Mouse (Mus musculus): ENCODE measurements around the gene Trim24.

The Trim24 gene

DNA sequence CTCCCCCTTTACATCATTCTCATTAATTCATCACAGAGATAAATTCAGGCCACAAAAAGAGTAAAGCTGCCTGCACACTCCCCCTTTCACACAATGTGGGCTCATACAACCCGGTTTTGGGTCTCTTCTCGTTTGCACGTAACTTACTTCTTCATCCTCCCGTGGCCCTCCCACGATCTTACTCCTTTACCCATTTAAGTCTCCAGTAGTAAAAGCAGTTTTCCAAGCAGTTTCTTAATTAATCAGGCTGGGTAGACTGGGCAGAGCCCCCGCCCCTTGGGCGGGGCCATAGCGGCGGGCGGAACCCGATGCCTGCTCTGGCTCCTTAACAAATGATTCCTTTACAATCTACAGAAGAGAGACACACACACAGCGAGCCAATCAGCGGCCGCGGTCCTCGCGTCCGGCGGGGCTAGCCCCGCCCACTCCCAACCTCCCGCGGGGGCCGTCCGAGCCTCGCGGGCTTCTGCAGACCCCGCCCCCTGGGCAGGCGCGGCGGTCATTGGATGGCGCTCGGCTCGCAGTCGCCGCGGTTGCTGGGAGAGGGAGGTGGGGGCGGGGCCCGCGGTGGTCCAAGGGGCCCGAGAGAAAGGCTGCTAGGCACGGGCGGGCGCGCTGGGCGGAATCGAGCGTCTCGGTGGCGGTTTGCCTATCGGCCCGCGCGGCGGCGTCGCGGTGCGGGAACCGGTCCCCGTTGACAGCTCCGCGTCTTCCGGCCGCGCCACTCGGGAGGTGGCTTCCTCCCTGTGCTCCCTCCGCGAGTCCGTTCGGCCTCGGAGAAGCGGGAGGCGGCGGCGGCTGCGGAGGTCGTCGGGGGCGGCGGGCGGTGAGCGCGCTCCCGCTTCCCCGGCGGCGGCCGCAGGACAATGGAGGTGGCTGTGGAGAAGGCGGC lies at the start of gene Trim24:
TSS of gene Trim24 (plus strand) at position 567 of the 892 bp plus-strand sequence.
- WGBS: under 1% methylated on average over 87 of the region's 89 CpGs

DNA sequence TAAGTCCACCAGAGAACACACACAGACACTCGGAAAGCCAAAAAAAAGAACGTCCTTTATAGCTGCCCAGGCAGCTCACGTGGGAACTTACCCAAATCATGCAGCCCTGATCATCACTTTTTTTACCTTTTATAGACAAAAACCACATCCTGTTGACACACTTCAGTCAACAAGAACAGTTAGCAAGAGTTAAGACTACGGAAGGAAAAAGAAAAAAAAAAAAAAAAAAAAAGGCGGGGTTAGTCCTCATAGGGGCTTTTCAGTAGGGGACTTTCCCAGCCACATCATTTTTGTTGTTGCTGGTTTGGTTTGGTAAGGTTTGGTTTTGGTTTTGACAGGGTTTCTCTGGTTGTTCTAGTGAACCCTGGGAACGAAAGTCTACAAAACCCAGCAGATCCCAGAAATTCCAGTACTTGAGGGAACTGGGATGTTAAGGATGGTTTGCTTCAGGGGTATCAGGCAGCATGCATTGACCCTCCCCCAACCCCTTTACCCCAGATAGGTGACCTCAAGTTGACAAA lies 49.0 kb upstream of the Trim24 start:
- 87% methylated on average over 6 of the region's 6 CpGs for WGBS

DNA sequence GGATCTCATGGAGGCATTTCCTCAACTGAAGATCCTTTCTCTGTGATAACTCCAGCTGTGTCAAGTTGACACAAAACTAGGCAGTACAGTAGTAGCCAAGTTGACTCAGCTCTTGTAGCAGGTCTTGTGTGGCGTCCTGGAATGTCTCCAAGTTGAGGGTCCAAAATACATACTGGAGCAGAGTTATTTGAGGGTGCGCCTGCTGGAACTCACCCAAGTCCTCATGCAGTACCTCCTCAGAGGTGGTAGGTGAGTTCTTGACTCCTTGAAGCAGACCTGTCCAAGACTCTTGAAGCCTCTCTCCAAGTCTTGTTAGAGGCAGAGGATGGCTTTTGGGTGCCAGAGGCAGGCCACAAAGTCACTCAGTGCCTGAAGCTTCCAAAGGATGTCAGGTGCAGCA lies 48.2 kb upstream of the Trim24 start:
- 96% methylated on average over 2 of the region's 2 CpGs for WGBS

DNA sequence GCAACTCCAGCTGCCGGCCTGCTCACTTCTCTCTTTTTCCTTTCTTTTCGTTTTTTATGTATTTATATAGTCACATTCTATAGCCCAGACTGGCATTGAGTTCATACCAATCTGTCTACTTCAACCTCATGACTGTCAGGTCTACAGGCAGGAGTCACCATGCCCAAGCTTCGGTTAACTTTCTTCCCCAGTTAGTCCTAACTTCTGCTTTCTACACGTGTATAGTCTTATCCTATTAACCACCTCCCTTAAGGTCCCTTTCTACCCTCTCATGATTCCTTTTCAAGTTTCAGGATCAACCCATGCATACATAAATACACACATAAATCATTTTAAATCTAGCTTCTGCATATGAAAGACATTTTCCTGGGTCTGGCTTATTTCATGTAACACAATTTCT lies 46.9 kb upstream of the Trim24 start:
- 77% methylated on average over 4 of the region's 4 CpGs for WGBS

DNA sequence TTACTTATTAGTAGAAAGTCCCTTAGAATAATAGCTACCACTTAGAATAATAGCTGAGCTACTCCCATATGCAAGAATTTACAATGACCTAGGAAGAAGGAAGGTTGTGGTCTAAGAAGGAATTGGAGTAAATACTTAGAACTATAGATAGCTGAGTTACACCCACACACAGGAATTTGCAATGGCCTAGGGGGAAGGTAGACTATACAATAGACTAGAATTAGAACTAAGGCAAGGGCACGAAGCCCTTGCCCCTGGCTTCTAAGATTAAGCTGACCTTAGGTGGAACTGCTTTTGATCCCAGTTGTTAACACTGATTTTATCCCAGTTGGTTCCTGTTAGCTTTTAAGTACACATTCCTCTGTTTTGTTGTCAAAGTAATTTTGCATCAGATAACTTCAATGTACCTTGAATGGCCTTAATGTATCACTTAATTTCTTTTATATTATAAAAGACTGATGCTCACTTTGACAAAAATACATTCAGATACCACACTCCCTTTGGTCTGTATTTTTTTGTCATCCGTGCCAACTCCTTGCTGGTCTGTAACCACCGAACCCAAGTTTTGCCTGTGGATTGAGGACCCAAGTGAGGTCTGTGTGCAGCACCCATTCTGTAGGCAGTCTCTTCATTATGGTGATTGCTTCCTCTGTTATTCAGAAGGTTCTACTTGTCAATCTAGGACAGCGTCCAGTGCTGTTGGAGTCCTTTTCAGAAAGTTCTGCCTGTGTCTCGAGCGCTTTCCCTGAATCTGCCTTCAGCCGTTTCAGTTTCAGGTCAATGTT lies 45.1 kb upstream of the Trim24 start:
- WGBS: 92% methylated on average over 7 of the region's 7 CpGs

DNA sequence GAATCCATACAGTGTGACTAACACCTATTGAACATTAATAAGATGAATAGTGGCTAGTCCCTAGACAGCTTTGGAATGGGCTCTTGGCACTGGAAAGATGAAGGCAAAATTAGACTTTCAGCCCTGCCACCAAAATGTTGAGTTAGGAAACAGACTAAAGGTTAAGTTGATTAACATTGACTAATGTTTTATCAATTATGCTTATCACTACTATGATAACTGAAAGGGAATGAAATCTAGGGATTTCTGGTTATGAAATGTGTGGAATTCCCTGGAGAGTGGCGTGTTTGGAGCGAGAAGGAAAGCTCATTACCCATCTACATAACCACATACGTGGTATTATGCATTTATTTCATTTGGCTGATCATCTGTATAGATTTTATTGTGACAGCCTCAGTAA lies 41.7 kb upstream of the Trim24 start:
- WGBS: 94% methylated on average over 3 of the region's 3 CpGs

DNA sequence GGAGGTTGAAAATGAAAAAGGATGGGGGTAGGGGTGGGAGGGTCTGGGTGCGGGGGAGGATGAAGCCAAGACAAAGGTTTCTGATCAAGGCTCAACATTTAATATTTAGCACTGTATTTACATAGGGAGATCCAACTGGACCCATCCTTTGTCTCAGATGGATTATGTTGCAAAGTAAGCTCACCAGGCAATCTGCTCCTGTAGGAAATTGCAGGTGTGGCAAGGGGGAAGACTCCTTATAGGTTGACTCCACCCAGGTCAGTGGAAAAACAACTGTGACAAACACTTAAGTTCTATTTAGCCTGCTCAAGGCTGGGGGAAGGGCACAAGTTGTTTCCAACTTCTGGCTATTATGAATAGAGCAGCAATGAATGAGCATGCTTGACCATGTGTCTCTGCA lies 36.9 kb upstream of the Trim24 start:
- WGBS: 91% methylated on average over 1 of the region's 1 CpGs

DNA sequence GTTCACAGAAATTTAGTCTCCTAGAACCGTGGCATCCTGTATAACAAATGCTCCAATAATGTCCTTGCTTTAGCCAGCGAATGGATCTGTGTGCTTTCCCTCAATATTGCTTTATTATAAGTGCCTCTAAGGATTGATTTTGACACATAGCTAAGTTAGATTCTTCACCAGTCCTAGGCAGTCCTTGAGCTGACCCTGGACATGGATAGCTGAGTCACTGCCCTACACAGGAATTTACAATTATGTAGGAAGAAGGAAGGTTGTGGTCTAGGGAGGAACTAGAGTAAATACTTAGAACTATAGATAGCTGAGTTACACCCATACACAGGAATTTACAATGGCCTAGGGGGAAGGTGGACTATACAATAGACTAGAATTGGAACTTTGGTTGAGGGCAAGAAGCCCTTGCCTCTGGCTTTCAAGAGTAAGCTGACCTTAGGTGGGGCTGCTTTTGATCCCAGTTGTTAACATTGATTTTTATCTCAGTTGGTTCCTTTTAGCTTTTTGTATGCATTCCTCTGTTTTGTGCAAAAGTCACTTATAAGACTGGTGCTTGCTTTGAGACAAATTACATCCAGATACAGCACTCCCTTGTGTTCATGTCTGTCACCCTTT lies 33.6 kb upstream of the Trim24 start:
- WGBS: 92% methylated on average over 2 of the region's 2 CpGs

DNA sequence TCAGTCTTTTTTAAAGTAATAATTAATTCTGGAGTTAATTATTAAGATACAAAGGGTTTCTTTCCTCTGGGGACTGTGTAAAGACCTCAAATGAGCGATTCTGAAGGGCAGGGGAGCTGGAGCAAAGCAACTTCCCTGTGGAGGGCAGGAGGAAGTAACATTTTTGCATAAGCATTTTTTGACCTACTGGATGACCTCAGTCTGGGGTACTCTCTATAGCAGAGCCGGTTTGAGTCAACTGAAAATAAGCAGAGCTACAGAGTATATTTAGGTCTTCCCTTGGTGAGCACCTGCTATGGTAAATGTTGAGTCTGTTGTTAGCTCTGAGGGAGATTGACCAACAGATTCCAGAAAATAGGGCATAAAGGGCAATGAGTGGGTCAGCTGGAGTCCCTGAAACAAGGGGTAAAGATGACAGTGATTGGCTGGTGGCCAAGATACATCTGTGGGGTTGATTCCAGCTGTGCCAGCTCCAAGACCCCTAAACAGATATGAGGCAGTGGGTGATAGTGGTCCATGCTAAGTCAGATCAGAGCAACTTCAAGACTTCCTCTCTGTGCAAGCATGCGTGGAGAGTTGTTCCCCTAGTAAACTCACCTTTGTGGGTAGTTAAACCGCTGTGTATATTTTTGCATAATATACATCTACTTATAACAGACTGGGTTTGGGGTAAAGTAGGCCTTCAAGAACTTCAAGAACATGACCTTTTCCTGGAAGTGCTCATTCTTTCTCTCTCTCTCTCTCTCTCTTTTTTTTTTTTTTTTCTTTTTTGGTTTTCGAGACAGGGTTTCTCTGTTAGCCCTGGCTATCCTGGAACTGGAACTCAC lies 27.6 kb upstream of the Trim24 start:
- WGBS: 83% methylated on average over 5 of the region's 5 CpGs

DNA sequence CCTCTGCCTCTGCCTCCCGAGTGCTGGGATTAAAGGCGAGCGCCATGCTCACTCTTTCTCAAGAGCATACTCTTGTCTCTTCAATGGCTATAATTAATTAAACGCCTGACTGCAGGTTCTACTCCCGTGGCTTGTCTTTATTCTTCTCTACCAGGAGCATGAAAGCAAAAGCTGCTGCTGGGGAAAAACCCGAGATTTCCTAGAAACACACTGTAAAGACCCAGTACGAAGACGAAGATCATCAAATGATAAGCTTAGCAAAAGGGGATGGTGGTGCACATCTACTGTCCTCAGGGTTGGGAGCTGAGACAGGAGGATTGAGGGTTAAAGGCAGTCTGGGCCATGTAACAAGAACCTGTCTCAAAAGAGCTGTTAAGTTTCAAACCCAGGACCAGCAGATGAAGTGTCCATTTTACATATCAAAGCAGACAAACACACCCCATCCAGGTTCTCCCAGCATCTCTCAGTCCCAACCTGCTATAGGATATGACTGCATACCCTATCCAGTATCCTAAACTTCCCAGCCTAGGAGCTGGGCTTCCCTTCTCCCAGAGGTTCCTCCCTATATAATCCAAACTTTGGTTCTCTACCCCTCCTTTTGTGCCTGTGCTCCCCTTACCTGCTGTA lies 26.9 kb upstream of the Trim24 start:
- 95% methylated on average over 8 of the region's 8 CpGs for WGBS

DNA sequence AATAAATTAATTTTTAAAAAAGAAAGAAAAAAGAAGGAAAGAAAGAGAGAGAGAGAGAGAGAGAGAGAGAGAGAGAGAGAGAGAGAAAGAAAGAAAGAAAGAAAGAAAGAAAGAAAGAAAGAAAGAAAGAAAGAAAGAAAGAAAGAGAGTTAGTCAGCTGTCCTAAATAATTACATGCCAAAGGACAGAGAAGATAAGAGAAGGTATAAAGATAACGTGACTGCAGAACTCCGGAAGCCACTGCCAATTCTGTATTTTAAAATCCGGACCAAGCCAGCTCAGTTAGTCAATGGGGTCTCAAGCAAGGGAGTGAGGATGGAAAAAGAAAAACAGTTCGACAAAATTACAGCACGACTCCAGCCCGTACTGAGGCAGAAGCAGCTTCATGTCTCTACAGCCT lies 25.7 kb upstream of the Trim24 start:
- 92% methylated on average over 6 of the region's 6 CpGs for WGBS

DNA sequence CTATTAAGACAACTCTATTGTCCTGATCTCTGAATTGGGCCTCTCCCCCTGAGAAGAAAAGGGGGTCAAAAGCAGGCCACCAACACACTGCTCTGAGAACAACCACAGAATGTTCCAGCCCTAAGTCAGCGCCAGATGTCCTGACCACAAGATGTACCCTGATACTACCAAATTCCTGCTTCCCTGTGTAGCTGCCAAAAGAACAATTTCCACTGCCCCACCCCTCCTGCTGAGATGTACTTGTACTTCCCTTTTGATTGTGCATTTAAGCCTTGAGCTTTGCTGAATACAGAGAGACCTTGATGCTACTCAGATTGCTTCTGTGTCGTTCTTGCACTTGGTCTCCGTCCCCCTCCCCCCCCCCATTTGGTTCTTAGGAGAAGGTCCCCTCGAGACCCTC lies 23.1 kb upstream of the Trim24 start:
- 84% methylated on average over 4 of the region's 4 CpGs for WGBS

DNA sequence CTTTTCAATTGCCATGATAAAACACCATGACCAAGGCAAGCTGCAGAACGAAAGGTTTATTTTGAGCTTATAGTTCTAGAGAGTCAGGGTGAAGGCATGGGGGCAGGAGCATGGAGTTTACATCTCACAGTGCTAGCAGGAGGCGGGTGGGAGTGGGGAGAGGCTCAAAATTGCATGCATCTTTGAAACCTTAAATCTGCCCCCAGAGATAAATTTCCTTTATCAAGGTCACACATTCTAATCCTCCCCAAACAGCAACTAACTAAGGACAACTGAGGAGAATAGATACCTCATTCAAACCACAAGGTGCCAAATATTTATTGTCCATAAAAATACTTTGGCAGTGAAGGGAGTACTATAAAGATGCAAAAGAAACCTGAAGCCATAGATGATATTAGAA lies 19.3 kb upstream of the Trim24 start:
- WGBS: 95% methylated on average over 2 of the region's 2 CpGs

DNA sequence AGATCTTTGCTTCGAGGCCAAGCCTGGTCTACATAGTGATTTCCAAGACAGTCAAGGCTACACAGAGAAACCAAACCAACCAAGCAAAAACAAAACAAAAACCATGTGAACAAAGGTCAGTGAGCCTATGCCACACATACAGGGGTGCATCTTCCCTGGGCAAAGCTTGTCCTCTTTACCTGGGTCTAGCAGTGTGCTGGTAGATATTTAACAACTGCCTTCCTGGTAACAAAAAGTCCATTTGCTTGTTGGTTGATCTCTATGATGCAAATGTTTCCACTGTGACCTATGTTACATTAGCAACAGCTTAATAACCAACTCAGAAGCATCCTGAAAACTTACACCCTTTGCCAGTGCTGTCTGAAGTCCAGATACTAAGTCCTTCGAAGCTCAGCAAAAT lies 17.3 kb upstream of the Trim24 start:
- 93% methylated on average over 2 of the region's 2 CpGs for WGBS

DNA sequence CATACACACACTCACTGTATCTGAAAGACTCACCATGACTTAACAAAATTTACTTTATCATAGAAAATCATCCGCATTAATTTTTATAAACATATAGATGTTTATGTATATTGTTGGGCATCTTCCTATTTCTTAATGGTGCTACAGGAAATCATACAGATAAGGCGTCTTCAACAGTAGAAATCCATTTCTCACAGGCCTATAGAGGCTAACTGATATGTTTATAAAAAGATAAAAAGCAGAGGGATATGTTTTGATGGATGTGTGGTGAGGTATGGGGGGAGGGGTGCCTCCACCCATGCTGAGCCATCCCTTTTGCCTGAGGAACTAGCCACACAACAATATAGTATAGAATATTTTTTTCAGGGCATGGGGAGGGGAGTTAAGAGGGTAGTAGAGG lies 15.2 kb upstream of the Trim24 start:
- 88% methylated on average over 2 of the region's 2 CpGs for WGBS

DNA sequence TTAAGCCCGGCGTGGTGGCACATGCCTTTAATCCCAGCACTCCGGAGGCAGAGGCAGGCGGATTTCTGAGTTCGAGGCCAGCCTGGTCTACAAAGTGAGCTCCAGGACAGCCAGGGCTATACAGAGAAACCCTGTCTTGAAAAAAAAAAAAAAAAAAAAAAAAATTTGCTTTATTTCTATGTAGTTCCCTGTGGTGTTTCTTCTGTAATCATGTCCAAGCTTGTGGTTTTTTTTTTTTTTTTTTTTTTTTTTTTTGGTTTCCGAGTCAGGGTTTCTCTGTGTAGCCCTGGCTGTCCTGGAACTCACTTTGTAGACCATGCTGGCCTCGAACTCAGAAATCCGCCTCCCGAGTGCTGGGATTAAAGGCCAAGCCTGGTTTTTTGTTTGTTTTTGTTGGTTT lies 14.3 kb upstream of the Trim24 start:
- 93% methylated on average over 9 of the region's 9 CpGs for WGBS

DNA sequence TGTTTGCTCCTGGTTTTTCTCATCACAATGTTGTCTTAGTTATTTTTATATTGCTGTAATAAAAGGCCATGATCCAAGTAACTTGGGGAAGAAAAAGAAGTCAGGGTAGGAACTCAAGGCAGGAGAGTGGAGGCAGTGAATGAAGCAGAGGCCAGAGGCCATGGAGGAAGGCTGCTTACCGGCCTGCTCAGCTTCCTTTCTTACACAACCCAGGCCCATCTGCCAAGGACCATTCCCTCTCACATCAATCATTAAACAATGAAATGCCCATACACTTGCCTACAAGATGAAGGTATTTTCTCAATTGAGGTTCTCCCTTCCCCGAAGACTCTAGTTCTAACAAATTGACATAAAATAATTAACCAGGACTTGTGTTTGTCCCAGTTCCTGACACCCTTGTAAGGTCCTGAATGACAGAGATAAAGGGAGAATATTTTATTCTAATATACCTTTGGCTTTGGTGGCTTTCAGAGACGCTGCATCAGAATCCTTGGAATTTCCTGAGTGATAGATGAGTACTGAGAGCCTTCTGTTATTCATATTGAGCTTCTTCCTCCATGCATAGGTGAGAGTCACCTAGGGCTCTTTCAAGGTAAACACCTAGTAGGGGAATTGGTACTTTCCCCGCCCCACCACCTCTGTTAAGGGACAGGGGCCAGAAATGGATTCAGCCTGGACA lies 13.3 kb upstream of the Trim24 start:
- 85% methylated on average over 4 of the region's 4 CpGs for WGBS

DNA sequence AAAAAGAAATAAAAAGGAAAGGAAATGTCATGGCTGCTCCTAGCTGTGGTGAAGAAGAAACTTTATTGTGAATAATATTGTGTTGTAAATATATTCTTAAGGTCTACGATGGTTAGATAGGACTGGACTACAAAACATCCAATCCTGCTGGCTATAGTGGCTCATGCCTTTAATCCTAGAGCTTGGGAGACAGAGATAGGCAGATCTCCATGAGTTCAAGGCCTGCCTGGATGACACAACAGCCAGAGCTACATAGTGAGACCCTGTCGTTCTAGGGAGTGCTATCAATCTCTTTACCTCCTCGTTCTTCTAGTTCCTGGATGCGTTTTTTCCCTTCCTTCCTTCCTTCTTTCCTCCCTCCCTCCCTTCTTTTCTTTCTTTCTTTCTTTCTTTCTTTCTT lies 12.5 kb upstream of the Trim24 start:
- WGBS: 85% methylated on average over 4 of the region's 4 CpGs

DNA sequence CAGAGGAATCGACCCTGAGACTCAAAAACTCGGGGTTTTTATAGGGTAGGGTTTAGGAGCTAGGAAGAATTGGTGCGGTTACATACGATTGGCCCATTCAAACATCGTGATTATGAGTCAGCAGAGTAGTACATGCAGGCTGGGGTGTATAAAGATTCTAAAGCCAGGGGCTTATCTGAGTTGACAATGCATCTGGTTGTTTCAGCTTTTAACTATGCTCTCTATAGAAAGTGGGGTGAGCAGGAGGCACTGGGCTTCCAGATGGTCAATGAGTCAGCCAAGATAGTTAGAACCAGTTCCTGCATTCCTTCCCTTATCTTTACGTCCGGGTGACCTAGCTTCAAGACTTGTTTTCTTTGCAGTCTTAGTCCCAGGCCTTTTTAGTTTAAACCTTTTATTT lies 7.7 kb upstream of the Trim24 start:
- WGBS: 85% methylated on average over 7 of the region's 7 CpGs

DNA sequence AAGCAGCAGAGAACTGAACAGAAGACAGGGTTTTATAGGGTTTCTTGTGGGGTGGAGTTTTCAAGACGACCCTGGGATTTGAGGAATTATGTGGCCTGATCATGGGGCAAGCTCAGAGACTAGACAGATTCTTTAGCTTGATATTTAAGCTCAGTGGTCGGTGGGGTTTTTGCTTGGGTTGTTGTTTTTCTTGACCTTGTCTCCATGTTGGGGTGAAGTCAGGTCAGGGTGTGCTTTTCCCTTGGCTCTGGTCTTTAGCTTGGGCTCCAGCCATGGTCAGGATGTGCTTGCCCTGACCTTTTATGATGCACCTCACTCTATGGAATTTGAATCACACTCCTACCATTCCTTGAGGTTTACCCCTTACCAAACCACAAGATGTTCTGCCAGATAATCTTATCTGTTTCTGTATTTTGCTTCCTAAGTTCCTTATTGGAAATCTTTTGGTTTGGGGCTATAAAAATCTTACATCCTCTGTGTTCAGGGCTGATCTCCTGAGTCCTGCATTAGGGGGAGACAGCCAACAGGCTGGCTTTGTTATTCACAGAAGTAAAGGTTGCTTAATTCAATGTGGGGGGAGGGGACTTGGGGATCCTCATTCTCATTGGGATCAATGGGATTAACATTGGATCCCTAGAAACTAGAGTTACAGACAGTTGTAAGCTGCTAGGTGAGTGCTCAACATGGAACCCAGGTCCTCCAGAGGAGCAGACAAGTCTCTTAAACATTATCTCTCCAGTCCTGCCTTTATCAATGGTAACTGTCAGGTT lies 6.5 kb upstream of the Trim24 start:
- 90% methylated on average over 2 of the region's 2 CpGs for WGBS
